Mouse (Mus musculus): ENCODE measurements around the gene Ppp1r12a. TPM values are rescaled to one million over a fixed set of nuclear protein-coding genes. Genes with fewer than 3 reads are reported as not detected.

Ppp1r12a gene
- polyA plus RNA-seq (2015; fragmentation: Nextera tagmentation; extraction: Ambion mirVana) = 82.9 and 90.4 TPM in 2 replicates

- H3K4me3 ChIP-seq (ENCODE audit: low read depth, low read length) = peak within 1 kb of the TSS; percentile 97
- H3K4me2 ChIP-seq (replicated peaks; ENCODE audit: low read depth, low read length) = peak within 1 kb of the TSS; percentile 63
- no peak for TF ChIP-seq EP300 (IDR thresholded peaks at IDR 0.05)
- TF ChIP-seq CTCF (IDR thresholded peaks at IDR 0.05) = no peak
- H3K27ac ChIP-seq (ENCODE audit: low read length) = peak within 1 kb of the TSS; percentile 95
- H3K9ac ChIP-seq (replicated peaks; ENCODE audit: low read depth) = peak within 1 kb of the TSS; percentile 99
- H3K9me3 ChIP-seq (ENCODE audit: low read length) = no peaks in the 10 kb centered on the region
- H3K4me1 ChIP-seq (ENCODE audit: insufficient read depth, low read depth, low read length) = peaks cover 15% of the 10 kb centered on the region
- peak; percentile 94 for ATAC-seq
- DNase-seq (ENCODE audit: low spot score) = peak; percentile 98
- no peaks in the 10 kb centered on the region for H3K27me3 ChIP-seq (replicated peaks; ENCODE audit: insufficient read depth, low read length)
- H3K36me3 ChIP-seq (ENCODE audit: insufficient read depth, low read length) = no peaks in the 10 kb centered on the region
- under 1% methylated on average over 77 of the region's 89 CpGs for WGBS
Measured at GRCm38 (mm10) chr10:108161261-108162256, at the start of gene Ppp1r12a. Gene Ppp1r12a, plus strand, starts transcription at chr10:108162193.

GRCm38 (mm10) chr10:108113361-108114237 lies 48.4 kb upstream of the Ppp1r12a start:
- H3K4me2 ChIP-seq (replicated peaks; ENCODE audit: low read depth, low read length) = peak overlapping the region; percentile 56
- H3K36me3 ChIP-seq (ENCODE audit: insufficient read depth, low read length) = no peaks in the 10 kb centered on the region
- no peaks in the 10 kb centered on the region for H3K9me3 ChIP-seq (ENCODE audit: low read length)
- no peaks in the 10 kb centered on the region for H3K27me3 ChIP-seq (replicated peaks; ENCODE audit: insufficient read depth, low read length)
- H3K4me1 ChIP-seq (ENCODE audit: insufficient read depth, low read depth, low read length) = no peaks in the 10 kb centered on the region
- H3K4me3 ChIP-seq (ENCODE audit: low read depth, low read length) = 0 out of 2 replicates have a peak overlapping the region, but pooled peaks have one; percentile 16
- DNase-seq (ENCODE audit: low spot score) = peak; percentile 53
- no peak overlapping the region for H3K9ac ChIP-seq (replicated peaks; ENCODE audit: low read depth)
- ATAC-seq = peak; percentile 72
- no peak for TF ChIP-seq CTCF (IDR thresholded peaks at IDR 0.05)
- WGBS = 27% methylated on average over 17 of the region's 17 CpGs
- no peak overlapping the region for H3K27ac ChIP-seq (ENCODE audit: low read length)

- ATAC-seq = no peak
- TF ChIP-seq CTCF (IDR thresholded peaks at IDR 0.05) (no peak), EP300 (IDR thresholded peaks at IDR 0.05) (no peak)
- WGBS = 70% methylated on average over 13 of the region's 13 CpGs
Measured at GRCm38 (mm10) chr10:108118200-108119163, 43.5 kb upstream of the Ppp1r12a start.

GRCm38 (mm10) chr10:108119416-108119815 lies 42.6 kb upstream of the Ppp1r12a start:
- Histone ChIP-seq H3K36me3 (ENCODE audit: insufficient read depth, low read length) (no peaks in the 10 kb centered on the region), H3K27me3 (replicated peaks; ENCODE audit: insufficient read depth, low read length) (no peaks in the 10 kb centered on the region), H3K4me2 (replicated peaks; ENCODE audit: low read depth, low read length) (no peak overlapping the region), H3K9ac (replicated peaks; ENCODE audit: low read depth) (no peak overlapping the region), H3K4me1 (ENCODE audit: insufficient read depth, low read depth, low read length) (no peaks in the 10 kb centered on the region), H3K4me3 (ENCODE audit: low read depth, low read length) (no peak overlapping the region), H3K27ac (ENCODE audit: low read length) (no peak overlapping the region), H3K9me3 (ENCODE audit: low read length) (no peaks in the 10 kb centered on the region)
- no peak for ATAC-seq
- 43% methylated on average over 1 of the region's 1 CpGs for WGBS
- DNase-seq (ENCODE audit: low spot score) = no peak
- TF ChIP-seq EP300 (IDR thresholded peaks at IDR 0.05) = no peak
- no peak for TF ChIP-seq CTCF (IDR thresholded peaks at IDR 0.05)

More at GRCm38 (mm10) chr10:108118200-108119163, 43.5 kb upstream of the Ppp1r12a start:
- Histone ChIP-seq H3K9ac (replicated peaks; ENCODE audit: low read depth) (no peak overlapping the region), H3K4me2 (replicated peaks; ENCODE audit: low read depth, low read length) (no peak overlapping the region), H3K27me3 (replicated peaks; ENCODE audit: insufficient read depth, low read length) (no peaks in the 10 kb centered on the region), H3K36me3 (ENCODE audit: insufficient read depth, low read length) (no peaks in the 10 kb centered on the region), H3K4me1 (ENCODE audit: insufficient read depth, low read depth, low read length) (no peaks in the 10 kb centered on the region), H3K27ac (ENCODE audit: low read length) (no peak overlapping the region), H3K4me3 (ENCODE audit: low read depth, low read length) (no peak overlapping the region), H3K9me3 (ENCODE audit: low read length) (no peaks in the 10 kb centered on the region)
- DNase-seq (ENCODE audit: low spot score) = no peak

GRCm38 (mm10) chr10:108124934-108125599 lies 36.9 kb upstream of the Ppp1r12a start:
- Histone ChIP-seq H3K36me3 (ENCODE audit: insufficient read depth, low read length) (no peaks in the 10 kb centered on the region), H3K4me2 (replicated peaks; ENCODE audit: low read depth, low read length) (no peak overlapping the region), H3K27ac (ENCODE audit: low read length) (no peak overlapping the region), H3K4me1 (ENCODE audit: insufficient read depth, low read depth, low read length) (no peaks in the 10 kb centered on the region), H3K4me3 (ENCODE audit: low read depth, low read length) (no peak overlapping the region), H3K27me3 (replicated peaks; ENCODE audit: insufficient read depth, low read length) (no peaks in the 10 kb centered on the region), H3K9me3 (ENCODE audit: low read length) (no peaks in the 10 kb centered on the region), H3K9ac (replicated peaks; ENCODE audit: low read depth) (no peak overlapping the region)
- no peak for TF ChIP-seq EP300 (IDR thresholded peaks at IDR 0.05)
- no peak for TF ChIP-seq CTCF (IDR thresholded peaks at IDR 0.05)
- 87% methylated on average over 3 of the region's 3 CpGs for WGBS
- no peak for DNase-seq (ENCODE audit: low spot score)
- ATAC-seq = no peak
